Mouse (Mus musculus) stomach, embryonic 14.5 days (tissue): Measurements from ENCODE around the gene Gm9913. TPM values are rescaled to one million over a fixed set of nuclear protein-coding genes. Genes with fewer than 3 reads are reported as not detected.

ENCODE experiments used
- ATAC-seq: fragments of 200-750 bp; cut with Nextera tagmentation; 2 replicates; pipeline ENCODE4 v1.8.0; 2017; ENCODE audit warnings: low read depth, moderate TSS enrichment; ENCODE audit not compliant: insufficient number of reproducible peaks, insufficient read depth, low FRiP score
- H3K27ac ChIP-seq: fragments of 300-500 bp; sonication (generic); 2 replicates; pipeline ENCODE4 v1.5.1; 2014; ENCODE audit warnings: mild to moderate bottlenecking, low read length, moderate library complexity, mixed read lengths
- H3K27me3 ChIP-seq: fragments of 300-500 bp; sonication (generic); 2 replicates; pipeline ENCODE4 v1.6.1; 2014; ENCODE audit warnings: low read length, control low read depth, mixed read lengths; ENCODE audit not compliant: control insufficient read depth, insufficient read depth
- H3K36me3 ChIP-seq: fragments of 300-500 bp; sonication (generic); 2 replicates; pipeline ENCODE4 v1.6.1; 2014; ENCODE audit warnings: mild to moderate bottlenecking, control low read depth, low read length, moderate library complexity, mixed read lengths; ENCODE audit not compliant: control insufficient read depth, insufficient read depth
- H3K4me1 ChIP-seq: fragments of 300-500 bp; sonication (generic); 2 replicates; pipeline ENCODE4 v1.6.1; 2014; ENCODE audit warnings: low read length, control low read depth, mixed read lengths; ENCODE audit not compliant: control insufficient read depth, insufficient read depth
- H3K4me2 ChIP-seq: fragments of 300-500 bp; sonication (generic); replicated peaks from 2 replicates; pipeline ENCODE4 v1.6.1; 2014; ENCODE audit warnings: low read depth, low read length, control low read depth
- H3K4me3 ChIP-seq: fragments of 300-500 bp; sonication (generic); 2 replicates; pipeline ENCODE4 v1.5.1; 2014; ENCODE audit warnings: low read depth, low read length, control low read depth
- H3K9ac ChIP-seq: fragments of 300-500 bp; sonication (generic); replicated peaks from 2 replicates; pipeline ENCODE4 v1.6.1; 2014; ENCODE audit warnings: low read depth, mild to moderate bottlenecking, control low read depth, low read length, moderate library complexity, mixed read lengths
- H3K9me3 ChIP-seq: fragments of 300-500 bp; sonication (generic); 2 replicates; pipeline ENCODE4 v1.6.1; 2016; ENCODE audit warnings: low read depth, low read length, control low read depth; ENCODE audit not compliant: control insufficient read depth
- WGBS: fragments of 180-500 bp; shearing (Covaris S2); extraction: QIAGEN DNeasy Blood & Tissue Kit; methylation state at CpG from one replicate; pipeline ENCODE4 v1.1.7; 2014; 5-methylcytosine and 5-hydroxymethylcytosine counted together
- polyA plus RNA-seq: library from polyadenylated mRNA; unstranded; fragments of >200 nt; fragmentation: Nextera tagmentation; extraction: Ambion mirVana; gene quantifications from 2 replicates; pipeline ENCODE4 v1.2.1, GENCODE M21; 2014

Gm9913 gene
- polyA plus RNA-seq, 1 experiment from 2014 or later = 0.39 TPM

DNA sequence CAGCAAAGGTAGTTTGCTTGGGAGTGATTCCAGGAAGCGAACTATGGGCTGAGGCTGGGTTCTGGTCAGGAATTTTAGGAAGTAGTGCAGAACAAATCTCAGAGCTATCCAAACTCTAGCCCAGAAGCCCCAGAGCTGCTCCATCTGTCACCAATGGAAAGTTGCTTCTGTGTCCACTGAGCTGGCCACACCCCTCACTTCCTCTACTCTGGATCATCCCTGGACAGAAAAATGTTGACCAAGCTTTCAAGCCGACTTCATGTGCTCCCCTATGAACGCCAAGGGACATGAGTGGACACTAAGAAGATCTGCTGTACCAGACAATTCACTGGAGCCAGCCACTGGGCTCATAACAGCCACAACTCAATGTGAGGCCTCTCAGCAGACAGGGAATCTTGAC is 28.7 kb upstream of the Gm9913 start:
- Histone ChIP-seq H3K36me3 (no peaks in the 10 kb centered on the region; the same call in 1 of the 2 replicates), H3K9me3 (no peaks in the 10 kb centered on the region), H3K4me2 (no peak overlapping the region), H3K9ac (no peak overlapping the region), H3K4me3 (no peak overlapping the region), H3K27ac (no peak overlapping the region), H3K27me3 (no peaks in the 10 kb centered on the region), H3K4me1 (peaks cover 17% of the 10 kb centered on the region; the same call in 1 of the 2 replicates)
- no peak for ATAC-seq
- WGBS = 73% methylated on average over 3 of the region's 3 CpGs

DNA sequence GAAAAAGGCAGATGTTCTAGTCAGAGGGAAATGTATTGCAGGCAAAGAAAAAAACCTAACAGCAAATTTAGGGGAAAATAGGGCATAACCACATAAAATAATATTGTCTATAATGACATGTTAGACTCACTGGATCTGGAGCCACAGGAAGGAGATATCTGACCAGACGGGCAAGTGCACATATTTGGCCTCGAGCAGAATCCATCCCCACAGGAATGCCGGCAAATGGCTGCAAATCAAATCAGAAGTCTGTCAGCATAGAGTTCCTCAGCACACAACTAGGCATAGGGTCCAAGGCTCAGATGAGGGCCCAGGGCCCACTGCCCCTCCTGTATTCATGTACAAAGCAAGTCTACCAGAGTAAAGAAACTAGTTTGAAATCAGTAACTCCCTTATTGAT is 27.5 kb upstream of the Gm9913 start:
- H3K4me1 ChIP-seq = peaks cover 17% of the 10 kb centered on the region; the same call in 1 of the 2 replicates
- no peaks in the 10 kb centered on the region for H3K27me3 ChIP-seq
- no peaks in the 10 kb centered on the region for H3K9me3 ChIP-seq
- no peak overlapping the region for H3K9ac ChIP-seq
- H3K4me2 ChIP-seq = no peak overlapping the region
- no peak overlapping the region for H3K27ac ChIP-seq
- no peak for ATAC-seq
- no peaks in the 10 kb centered on the region; the same call in 1 of the 2 replicates for H3K36me3 ChIP-seq
- WGBS = 61% methylated on average over 3 of the region's 3 CpGs
- H3K4me3 ChIP-seq = no peak overlapping the region

DNA sequence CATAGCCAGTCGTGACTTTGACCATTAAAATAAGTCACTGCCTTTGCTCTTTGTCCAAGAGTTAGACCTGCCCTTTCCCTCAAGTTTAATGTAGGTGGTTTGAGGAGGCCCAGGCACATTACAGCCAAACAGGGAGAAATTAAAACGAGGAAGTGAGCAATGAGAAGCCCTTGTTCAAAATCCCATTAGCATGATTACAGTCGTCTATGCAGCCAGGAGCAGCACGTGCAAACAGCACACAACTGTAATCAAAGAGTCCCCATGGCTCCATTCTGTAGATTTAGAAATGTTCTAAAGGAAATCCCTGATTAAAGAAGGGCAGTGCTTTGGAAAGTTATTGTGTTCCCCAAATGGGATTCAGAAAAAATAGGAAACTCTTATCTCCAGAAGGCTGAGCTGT is 26.2 kb upstream of the Gm9913 start:
- Histone ChIP-seq H3K4me3 (no peak overlapping the region), H3K27ac (no peak overlapping the region), H3K9me3 (no peaks in the 10 kb centered on the region), H3K4me1 (peaks cover 15% of the 10 kb centered on the region; the same call in 1 of the 2 replicates), H3K36me3 (no peaks in the 10 kb centered on the region; the same call in 1 of the 2 replicates), H3K4me2 (no peak overlapping the region), H3K27me3 (no peaks in the 10 kb centered on the region), H3K9ac (no peak overlapping the region)
- ATAC-seq = no peak
- WGBS = 61% methylated on average over 4 of the region's 4 CpGs

DNA sequence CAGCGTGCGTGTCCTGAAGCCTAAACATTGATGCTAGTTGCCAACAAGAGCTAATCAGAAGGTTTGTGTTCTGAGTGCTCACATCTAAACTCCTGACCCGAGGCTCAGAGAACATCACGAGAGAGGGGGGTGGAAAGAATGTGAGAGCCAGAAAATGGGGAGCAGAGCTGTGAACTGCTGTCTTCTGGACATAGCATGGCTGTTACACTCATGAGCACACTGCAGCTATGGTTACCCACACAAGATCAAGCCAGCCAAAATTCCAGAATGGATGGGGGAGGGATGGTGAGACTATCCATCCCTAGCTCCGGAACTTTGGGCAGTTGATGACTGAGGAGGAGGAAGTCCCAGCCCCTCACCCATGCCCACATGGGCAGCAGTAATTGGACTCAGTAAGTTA is 24.8 kb upstream of the Gm9913 start:
- no peak overlapping the region for H3K4me3 ChIP-seq
- H3K27me3 ChIP-seq = no peaks in the 10 kb centered on the region
- peaks cover 15% of the 10 kb centered on the region; the same call in 1 of the 2 replicates for H3K4me1 ChIP-seq
- no peaks in the 10 kb centered on the region; the same call in 1 of the 2 replicates for H3K36me3 ChIP-seq
- ATAC-seq = peak; percentile 61; the same call in 1 of the 2 replicates
- WGBS = 52% methylated on average over 5 of the region's 5 CpGs
- no peak overlapping the region for H3K9ac ChIP-seq
- H3K4me2 ChIP-seq = no peak overlapping the region
- no peaks in the 10 kb centered on the region for H3K9me3 ChIP-seq
- H3K27ac ChIP-seq = no peak overlapping the region

DNA sequence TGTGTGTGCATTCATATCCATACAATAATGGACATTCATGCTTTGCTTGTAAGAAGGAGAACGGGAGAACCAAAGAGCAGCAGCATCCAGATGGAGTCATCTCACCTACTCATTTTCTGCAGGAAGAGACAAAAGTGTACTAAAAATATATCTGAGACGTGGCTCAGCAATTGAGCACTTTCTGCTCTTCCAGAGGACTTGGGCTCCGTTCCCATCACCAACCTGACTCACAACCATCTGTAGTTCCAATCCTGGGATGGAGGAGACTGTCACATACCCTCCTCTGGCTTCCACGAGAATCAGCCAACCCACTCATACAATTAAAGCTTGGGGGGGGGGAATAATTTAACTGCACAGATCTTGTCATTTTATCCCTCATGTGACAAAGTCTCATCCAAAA is 23.8 kb upstream of the Gm9913 start:
- Histone ChIP-seq H3K4me3 (no peak overlapping the region), H3K9ac (no peak overlapping the region), H3K4me1 (peaks cover 15% of the 10 kb centered on the region; the same call in 1 of the 2 replicates), H3K4me2 (no peak overlapping the region), H3K27ac (no peak overlapping the region), H3K27me3 (no peaks in the 10 kb centered on the region), H3K36me3 (no peaks in the 10 kb centered on the region; the same call in 1 of the 2 replicates), H3K9me3 (no peaks in the 10 kb centered on the region)
- ATAC-seq = no peak
- WGBS = 72% methylated on average over 4 of the region's 4 CpGs

DNA sequence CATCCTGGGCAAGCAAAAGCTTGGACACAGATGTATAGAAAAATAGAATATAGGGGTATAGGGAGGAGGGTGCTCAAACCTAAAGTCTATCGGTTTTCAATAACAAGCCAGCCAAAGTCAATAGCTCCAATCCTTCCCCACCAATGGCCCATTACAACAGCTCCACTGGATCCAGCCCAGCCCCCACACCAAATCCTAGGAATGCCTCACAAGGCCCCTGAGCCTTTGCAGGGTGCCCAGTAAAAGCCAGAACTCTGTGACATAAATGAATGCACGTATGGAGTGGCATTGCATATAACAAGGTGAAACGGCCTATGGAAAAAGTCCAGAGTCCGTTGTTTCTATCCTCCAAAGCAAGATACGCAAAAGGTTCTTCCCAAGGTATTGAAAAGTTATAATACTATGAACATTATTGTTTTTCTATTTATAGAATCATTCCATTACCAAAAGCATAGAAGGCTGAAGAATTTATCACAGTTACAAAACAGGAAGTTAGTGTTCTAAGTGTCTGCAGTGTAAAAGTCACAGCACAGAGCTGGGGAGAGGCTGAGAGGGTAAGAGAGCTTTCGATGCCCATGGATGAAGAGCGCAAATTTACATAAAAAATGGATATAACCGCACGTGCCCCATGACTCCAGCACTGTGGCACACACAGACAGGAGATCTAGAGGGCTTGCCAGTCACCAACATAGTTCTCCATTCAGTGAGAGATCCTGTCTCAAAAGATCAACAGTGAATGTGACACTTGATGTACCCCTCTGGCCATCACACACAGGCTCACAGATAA is 23.2 kb upstream of the Gm9913 start:
- Histone ChIP-seq H3K4me1 (peaks cover 15% of the 10 kb centered on the region; the same call in 1 of the 2 replicates), H3K27me3 (no peaks in the 10 kb centered on the region), H3K4me3 (no peak overlapping the region), H3K4me2 (no peak overlapping the region), H3K9me3 (no peaks in the 10 kb centered on the region), H3K9ac (no peak overlapping the region), H3K27ac (no peak overlapping the region), H3K36me3 (no peaks in the 10 kb centered on the region; the same call in 1 of the 2 replicates)
- WGBS = 89% methylated on average over 9 of the region's 9 CpGs
- no peak for ATAC-seq

DNA sequence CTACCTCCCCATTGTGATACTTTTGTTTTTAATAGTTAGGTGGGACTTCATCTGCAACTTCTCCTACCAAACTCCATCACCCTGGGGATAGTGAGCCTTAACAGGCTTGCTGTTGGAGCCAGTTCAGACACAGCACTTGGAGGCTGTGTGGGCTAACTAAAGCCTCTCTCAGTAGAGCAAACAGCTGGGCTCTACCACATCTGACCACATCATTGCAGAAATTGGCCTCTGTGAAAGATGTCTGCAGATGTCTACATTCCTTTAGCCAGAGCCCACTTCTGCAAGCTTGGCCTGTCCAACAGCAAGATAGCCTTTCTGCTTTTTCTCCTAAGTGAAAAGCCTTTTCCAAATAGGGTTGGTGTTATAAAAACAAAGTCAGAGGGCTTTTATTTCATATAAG is 20.7 kb upstream of the Gm9913 start:
- H3K4me3 ChIP-seq = no peak overlapping the region
- H3K4me2 ChIP-seq = no peak overlapping the region
- no peak for ATAC-seq
- H3K4me1 ChIP-seq = peaks cover 15% of the 10 kb centered on the region; the same call in 1 of the 2 replicates
- no peak overlapping the region for H3K27ac ChIP-seq
- no peaks in the 10 kb centered on the region for H3K36me3 ChIP-seq
- H3K9ac ChIP-seq = no peak overlapping the region
- no peaks in the 10 kb centered on the region for H3K27me3 ChIP-seq
- no peaks in the 10 kb centered on the region for H3K9me3 ChIP-seq

DNA sequence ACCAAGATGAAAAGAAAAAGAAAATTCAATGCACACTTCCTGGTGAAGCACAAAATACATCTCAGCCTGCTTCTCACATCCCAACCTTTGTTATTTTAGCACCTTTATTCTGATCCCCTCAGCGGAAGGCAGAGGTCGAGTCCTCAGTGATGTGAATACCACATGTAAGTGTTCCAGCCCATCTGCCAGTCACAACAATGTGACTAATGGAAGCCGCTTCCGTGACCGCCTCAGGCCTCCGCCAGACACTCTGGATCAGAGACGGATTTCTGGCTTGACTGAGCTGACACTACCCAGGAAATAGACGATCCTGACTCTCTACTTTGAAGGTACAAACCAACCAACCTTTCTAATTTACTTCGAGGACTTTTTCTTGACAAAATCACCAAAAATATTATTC is 20.0 kb upstream of the Gm9913 start:
- Histone ChIP-seq H3K4me2 (no peak overlapping the region), H3K9ac (no peak overlapping the region), H3K27me3 (no peaks in the 10 kb centered on the region), H3K27ac (peak overlapping the region; percentile 21; the same call in 1 of the 2 replicates), H3K4me3 (no peak overlapping the region), H3K4me1 (peaks cover 12% of the 10 kb centered on the region; the same call in 1 of the 2 replicates), H3K36me3 (no peaks in the 10 kb centered on the region), H3K9me3 (no peaks in the 10 kb centered on the region)
- WGBS = 75% methylated on average over 9 of the region's 9 CpGs
- no peak for ATAC-seq
